Mouse (Mus musculus) MEL (cell line): ENCODE data around the gene Dcdc2a.

Source experiments
- CHD2 ChIP-seq: IDR thresholded peaks from 2 replicates; pipeline ENCODE4 v1.6.1; 2011; ENCODE audit warnings: low read length, improper control_type of control experiment
- CTCF ChIP-seq, 3 experiments: IDR thresholded peaks in 2 of 3; conservative IDR thresholded peaks in 1 of 3; 2 replicates each; pipeline ENCODE4 v1.5.1; 2011 to 2012; ENCODE audit warnings: low read length in 3 of 3, low read depth in 2 of 3, mild to moderate bottlenecking in 2 of 3, improper control_type of control experiment in 1 of 3, inconsistent platforms in 1 of 3, mixed read lengths in 1 of 3, moderate library complexity in 1 of 3; ENCODE audit not compliant: control insufficient read depth in 1 of 3, insufficient read depth in 1 of 3, poor library complexity in 1 of 3, severe bottlenecking in 1 of 3
- E2F4 ChIP-seq: IDR thresholded peaks from 2 replicates; pipeline ENCODE4 v1.6.1; 2011; ENCODE audit warnings: low read depth, low read length, improper control_type of control experiment, borderline replicate concordance
- EP300 ChIP-seq, 2 experiments: IDR thresholded peaks; 2 replicates each; pipeline ENCODE4 v1.6.1; 2011; ENCODE audit warnings: improper control_type of control experiment in 2 of 2, low read length in 2 of 2, low read depth in 1 of 2, mild to moderate bottlenecking in 1 of 2
- ETS1 ChIP-seq: IDR thresholded peaks from 2 replicates; pipeline ENCODE4 v1.6.1; 2012; ENCODE audit warnings: low read depth, mild to moderate bottlenecking, inconsistent platforms, low read length, improper control_type of control experiment, moderate library complexity
- HCFC1 ChIP-seq: IDR thresholded peaks from 2 replicates; pipeline ENCODE4 v1.6.1; 2012; ENCODE audit warnings: low read depth, mild to moderate bottlenecking, inconsistent platforms, low read length, improper control_type of control experiment, moderate library complexity
- MEF2A ChIP-seq: IDR thresholded peaks from 2 replicates; pipeline ENCODE4 v1.6.1; 2014; ENCODE audit warnings: low read depth, mild to moderate bottlenecking, inconsistent platforms, low read length, improper control_type of control experiment; ENCODE audit not compliant: poor library complexity, insufficient replicate concordance, severe bottlenecking; ENCODE audit errors: extremely low read depth
- NRF1 ChIP-seq: IDR thresholded peaks from 2 replicates; pipeline ENCODE4 v1.6.1; 2014; ENCODE audit warnings: low read depth, mild to moderate bottlenecking, inconsistent platforms, low read length, improper control_type of control experiment, moderate library complexity; ENCODE audit not compliant: poor library complexity, insufficient read depth, severe bottlenecking
- POLR2A ChIP-seq, 2 experiments: IDR thresholded peaks; 2 replicates each; pipeline ENCODE4 v1.6.1; 2011 to 2012; ENCODE audit warnings: low read length in 2 of 2, mild to moderate bottlenecking in 2 of 2, control low read depth in 1 of 2, improper control_type of control experiment in 1 of 2, low read depth in 1 of 2, moderate library complexity in 1 of 2; ENCODE audit not compliant: control insufficient read depth in 1 of 2, insufficient read depth in 1 of 2, poor library complexity in 1 of 2
- RAD21 ChIP-seq: IDR thresholded peaks from 2 replicates; pipeline ENCODE4 v1.6.1; 2011; ENCODE audit warnings: mild to moderate bottlenecking, low read depth, low read length, improper control_type of control experiment
- USF2 ChIP-seq, 2 experiments: IDR thresholded peaks; 2 replicates each; pipeline ENCODE4 v1.6.1; 2011 to 2012; ENCODE audit warnings: improper control_type of control experiment in 2 of 2, low read length in 2 of 2, borderline replicate concordance in 1 of 2, inconsistent platforms in 1 of 2, low read depth in 1 of 2, mild to moderate bottlenecking in 1 of 2; ENCODE audit not compliant: insufficient read depth in 1 of 2
- ZNF384 ChIP-seq: IDR thresholded peaks from 2 replicates; pipeline ENCODE4 v1.6.1; 2012; ENCODE audit warnings: low read depth, mild to moderate bottlenecking, inconsistent platforms, low read length, improper control_type of control experiment

DNA sequence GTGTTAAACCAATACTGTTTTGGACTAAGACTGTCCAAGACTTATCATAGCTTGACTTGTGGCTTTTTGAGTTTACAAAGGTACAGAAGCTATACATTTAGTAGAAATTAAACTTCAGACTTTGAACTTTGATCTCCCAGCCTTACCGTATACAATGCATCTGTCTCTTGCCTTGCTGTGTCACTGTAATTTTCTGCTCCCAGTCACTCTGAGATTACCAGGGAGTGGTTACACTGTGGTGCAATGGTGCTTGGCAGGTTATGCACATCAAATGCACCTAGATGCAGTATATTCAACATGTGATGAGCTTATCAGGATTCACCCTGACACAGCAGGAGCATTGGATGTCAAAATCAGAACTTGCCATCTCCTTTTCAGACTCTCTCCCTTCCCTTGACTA lies 122.0 kb downstream of the Dcdc2a start:
- no peak for TF ChIP-seq ETS1
- TF ChIP-seq CTCF (IDR thresholded peaks at IDR 0.05 in 2 of 3, conservative IDR thresholded peaks at IDR 0.05 in 1 of 3; ENCODE audit: control insufficient read depth in 1 of 3, insufficient read depth in 1 of 3, low read depth in 2 of 3, low read length in 3 of 3, poor library complexity in 1 of 3, severe bottlenecking in 1 of 3): no peak
- TF ChIP-seq ZNF384: no peak
- no peak for TF ChIP-seq POLR2A (IDR thresholded peaks at IDR 0.05; ENCODE audit: control insufficient read depth in 1 of 2, insufficient read depth in 1 of 2, low read depth in 1 of 2, low read length in 2 of 2, poor library complexity in 1 of 2)
- no peak for TF ChIP-seq EP300 (IDR thresholded peaks at IDR 0.05; ENCODE audit: low read depth in 1 of 2, low read length in 2 of 2)
- no peak for TF ChIP-seq NRF1
- TF ChIP-seq RAD21: no peak
- no peak for TF ChIP-seq CHD2
- TF ChIP-seq USF2 (IDR thresholded peaks at IDR 0.05; ENCODE audit: borderline replicate concordance in 1 of 2, insufficient read depth in 1 of 2, low read depth in 1 of 2, low read length in 2 of 2): no peak
- TF ChIP-seq E2F4: no peak
- no peak for TF ChIP-seq MEF2A
- no peak for TF ChIP-seq HCFC1
